Mouse (Mus musculus) left cerebral cortex, postnatal 14 days (tissue): Measurements from ENCODE around the gene Mrc2. TPM values are rescaled to one million over a fixed set of nuclear protein-coding genes. Genes with fewer than 3 reads are reported as not detected.

Experiments used
- DNase-seq, 2 experiments: peaks; one replicate each; pipeline ENCODE4 v3.0.0; 2021 to 2022; ENCODE audit warnings: low spot score in 2 of 2, mixed read lengths in 1 of 2
- intact Hi-C: fragments of 180-260 bp; cut with DNase I; formaldehyde crosslinking; loops from one replicate; pipeline ENCODE4 v1.15.1; 2025
- total RNA-seq, 2 experiments: library from RNA; stranded (reverse); gene quantifications; 2 replicates each; pipeline ENCODE4 v1.2.3; 2021

Mrc2 gene
- total RNA-seq, 2 experiments from 2014 or later = 8.9 to 10.1 TPM

GRCm38 (mm10) chr11:105366051-105366450 is 73.6 kb downstream of the Mrc2 start:
- intact Hi-C loops = loop anchor here (10.0 kb wide), 2 partner anchors 119 to 469 kb away; no protein-coding TSS in a partner anchor
- DNase-seq = no peak

DNA sequence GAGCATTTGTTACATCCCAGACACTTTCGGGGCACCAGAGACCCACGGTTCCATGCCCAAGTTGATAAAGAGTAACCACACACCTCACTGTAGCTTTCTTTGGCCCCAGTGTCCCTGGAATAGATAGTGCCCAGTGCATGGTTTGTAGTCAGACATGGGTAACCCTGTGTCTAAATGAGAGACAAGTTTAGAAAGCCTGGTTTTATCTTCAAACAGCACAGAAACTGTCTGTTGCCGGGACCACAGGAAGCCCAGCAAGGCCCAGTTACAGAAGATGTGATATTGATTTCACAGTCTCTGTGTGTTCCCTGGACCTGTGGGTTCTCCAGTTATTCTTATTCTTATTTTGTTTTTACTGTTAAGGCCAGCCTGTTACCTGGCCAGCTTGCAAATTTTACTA is 74.7 kb downstream of the Mrc2 start:
- DNase-seq = no peak
- intact Hi-C loops = loop anchor here (10.0 kb wide), 2 partner anchors 118 to 468 kb away; no protein-coding TSS in a partner anchor

DNA sequence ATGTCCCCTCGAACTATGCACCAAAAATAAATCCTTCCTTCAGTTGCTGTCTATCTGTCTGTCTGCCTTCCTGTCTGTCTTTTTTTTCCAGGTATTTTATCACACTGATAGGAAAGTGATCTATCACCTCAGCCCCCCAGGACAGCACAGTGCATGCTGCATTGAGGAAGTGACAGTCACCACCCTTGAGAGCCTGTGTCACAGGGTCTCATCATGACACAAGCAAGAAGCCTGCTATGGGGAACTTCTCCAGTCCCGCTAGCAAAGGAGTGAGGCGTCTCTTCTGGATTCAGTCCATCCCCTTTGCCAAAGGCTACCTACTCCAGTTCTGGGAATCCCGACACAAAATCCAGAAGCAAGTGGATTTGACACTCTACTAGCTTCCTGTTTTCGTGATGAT is 76.4 kb downstream of the Mrc2 start:
- DNase-seq = no peak
- intact Hi-C loops = loop anchor here (10.0 kb wide), 2 partner anchors 116 to 466 kb away; no protein-coding TSS in a partner anchor

- DNase-seq = no peak
- intact Hi-C loops = loop anchor here (10.0 kb wide), 2 partner anchors 115 to 465 kb away; no protein-coding TSS in a partner anchor
Observed at GRCm38 (mm10) chr11:105369526-105370386, 77.3 kb downstream of the Mrc2 start.

- intact Hi-C loops = no loop called here
- DNase-seq = no peak
Observed at GRCm38 (mm10) chr11:105371818-105372217, 79.4 kb downstream of the Mrc2 start.

GRCm38 (mm10) chr11:105373881-105374280 is 81.4 kb downstream of the Mrc2 start:
- no peak for DNase-seq
- intact Hi-C loops = no loop called here

- intact Hi-C loops = no loop called here
- no peak for DNase-seq
Observed at GRCm38 (mm10) chr11:105374526-105375175, 82.2 kb downstream of the Mrc2 start.

DNA sequence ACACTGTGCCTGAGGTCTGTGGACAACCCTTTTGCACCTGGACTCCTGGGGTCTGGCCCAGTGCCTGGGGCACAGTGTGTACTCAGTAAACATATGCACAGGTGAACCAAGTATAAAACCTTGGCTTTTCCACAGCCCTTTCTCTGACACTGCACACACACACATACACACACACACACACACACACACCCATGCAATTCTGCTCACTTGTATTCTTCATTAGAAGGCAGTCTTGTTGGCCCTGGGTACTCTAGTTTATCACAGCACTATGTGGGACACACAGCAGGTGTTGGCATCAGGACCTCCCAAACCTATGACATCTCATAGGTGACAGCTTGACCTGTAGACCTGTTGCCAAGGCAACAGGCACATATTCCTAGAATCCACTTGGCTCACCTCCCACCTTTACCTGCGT is 83.4 kb downstream of the Mrc2 start:
- intact Hi-C loops = no loop called here
- DNase-seq = no peak

DNA sequence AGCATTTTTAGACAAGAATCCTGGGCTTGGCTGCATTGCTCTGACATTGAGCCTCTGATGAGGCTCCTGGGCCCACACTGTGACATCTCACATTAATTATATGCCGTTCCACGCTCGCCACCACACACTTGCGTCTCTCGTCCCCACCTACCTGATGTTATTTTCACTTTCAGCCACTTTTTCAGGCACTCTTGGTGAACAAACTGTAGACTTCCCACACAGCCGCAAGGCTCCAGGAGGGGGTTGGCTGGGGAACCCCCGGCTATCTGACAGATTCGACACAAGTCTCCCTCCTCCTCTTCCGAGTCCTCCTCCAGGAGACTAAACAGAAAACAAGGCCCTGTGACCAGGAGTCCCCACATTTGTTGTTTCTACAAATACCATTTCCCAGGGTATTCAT is 92.8 kb downstream of the Mrc2 start:
- DNase-seq = peak; percentile 46 to 57
- intact Hi-C loops = loop anchor here (1.0 kb wide), 1 partner anchor 35 kb away; no protein-coding TSS in a partner anchor

DNA sequence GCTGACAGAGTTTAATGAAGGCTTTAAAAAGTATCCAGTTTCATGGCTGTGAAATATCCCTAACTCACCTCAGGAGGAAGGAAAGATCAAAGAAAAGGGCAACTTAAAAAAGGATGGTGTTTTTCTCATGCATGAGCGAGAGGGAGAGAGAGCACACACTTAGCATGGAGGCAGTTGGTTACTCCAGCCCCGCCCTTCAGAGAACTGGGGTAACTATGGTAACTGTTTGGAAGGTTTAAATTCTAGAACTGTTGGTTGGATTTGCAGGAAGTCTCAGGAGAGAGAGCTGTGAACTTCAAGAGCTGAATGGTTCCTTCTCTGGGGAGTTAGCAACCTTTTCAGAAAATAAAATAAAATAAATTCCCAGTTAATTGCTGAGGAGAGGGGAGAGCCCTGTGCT is 96.2 kb downstream of the Mrc2 start:
- peak; percentile 58 to 74 for DNase-seq
- intact Hi-C loops = no loop called here

DNA sequence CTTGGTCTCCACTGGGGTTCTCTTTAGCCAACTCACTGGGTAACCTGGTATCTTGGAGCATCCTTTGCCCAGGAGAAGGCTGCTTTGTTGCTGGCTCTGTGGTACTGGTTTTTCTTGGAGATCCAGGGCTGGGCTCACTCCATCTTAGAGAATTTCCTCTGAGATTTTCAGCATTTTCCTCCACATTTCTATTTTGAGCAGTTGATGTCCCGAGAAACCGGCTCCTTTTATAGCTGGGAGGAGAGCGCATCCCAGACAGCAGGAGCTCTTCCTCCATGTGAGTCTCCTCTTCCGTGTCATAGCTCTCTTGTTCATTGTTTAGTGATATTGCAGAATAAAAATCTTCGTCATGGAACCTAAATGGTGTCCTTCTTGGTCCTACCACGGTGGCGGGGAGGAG is 97.8 kb downstream of the Mrc2 start:
- intact Hi-C loops = no loop called here
- DNase-seq = peak in 1 of 2 experiments; percentile 37

Other genes with a start within 250 kb of the Mrc2 start
- gene Efcab3, start 229.1 kb upstream of the Mrc2 start, total RNA-seq = under 1 TPM; 0.95 to 0.97 TPM
- 10 to 100 TPM; 17.2 to 17.4 TPM for gene Mettl2, start 166.2 kb upstream of the Mrc2 start, total RNA-seq
- gene Gm10842, start 145.8 kb upstream of the Mrc2 start, total RNA-seq = not detected
- 10 to 100 TPM; 43.2 to 48.6 TPM for gene Tlk2, start 113.8 kb upstream of the Mrc2 start, total RNA-seq
- 1 to 10 TPM; 1.4 to 1.6 TPM for gene March10, start 164.1 kb downstream of the Mrc2 start, total RNA-seq